In genomic region chr5:31750955-31751354, GRCm38 (mm10) we compare ENCODE assay signal across 12 mouse cellular contexts. TPM values are rescaled to one million over a fixed set of nuclear protein-coding genes. Genes with fewer than 3 reads are reported as not detected.
DNase-seq lines count a peak whose midpoint lies in the region; ATAC-seq lines count a peak whose summit lies in the region.
"Had no signal": no experiment of that assay in that cellular context is flagged by ENCODE, and none has a peak within 500 bp of the region (broad histone marks: within the 10 kb centered on the region; RNA-seq: fewer than 3 reads in every experiment).

No protein-coding gene starts in this region.

- DNase-seq in layer of hippocampus, adult 18-20 months (ENCODE audit: low spot score in 2 of 2) = peak; percentile 29 to 70
- no peak for DNase-seq in layer of hippocampus, adult 9-10 months (ENCODE audit: low spot score)
- DNase-seq in urinary bladder, postnatal 36 days (ENCODE audit: low spot score in 2 of 2) = peak; percentile 30 to 37
- no peak for DNase-seq in urinary bladder, adult 2 months (ENCODE audit: low spot score)
- peak; percentile 44 for DNase-seq in layer of hippocampus, adult 9-11 months
- DNase-seq in kidney, postnatal 10 days = no peak
- DNase-seq: kidney, postnatal 14 days; liver, postnatal 0 days; midbrain, embryonic 14.5 days; thymus, postnatal 14 days had no signal

- ATAC-seq in monocyte, adult 5-6 weeks (replicated peaks; ENCODE audit: insufficient number of reproducible peaks, low FRiP score, low TSS enrichment, poor library complexity, severe bottlenecking) = no peak
- ATAC-seq: intestine, postnatal 0 days; liver, postnatal 0 days had no signal

RNA-seq across cellular contexts. Expression of gene Babam2, which starts 53.5 kb away (rescaled TPM):
- total RNA-seq in layer of hippocampus, adult 18-20 months (2021) = 10 to 100 TPM; 45.3 to 49.2 TPM
- polyA plus RNA-seq in urinary bladder, adult 2 months (2012; rRNA removed) = 58.7 and 61.4 TPM in 2 replicates
- 35.1 to 40.8 TPM (median 35.5 TPM) in 3 replicates for total RNA-seq in monocyte, adult 5-6 weeks (2017)

RNA-seq across cellular contexts. Expression of gene Rbks, which starts 53.5 kb away (rescaled TPM):
- 1 to 10 TPM; 2.5 to 4.4 TPM for total RNA-seq in layer of hippocampus, adult 18-20 months (2021)
- 3.1 and 3.9 TPM in 2 replicates for polyA plus RNA-seq in urinary bladder, adult 2 months (2012; rRNA removed)
- total RNA-seq in monocyte, adult 5-6 weeks (2017) = 4.1 to 17.8 TPM (median 6.9 TPM) in 3 replicates

Comparison
In these comparisons a context has a peak if more than half of its experiments do, and no peak if none do; other contexts are left out.
1. DNase-seq: peak in layer of hippocampus, adult 18-20 months (2 of 2), urinary bladder, postnatal 36 days (2 of 2) and layer of hippocampus, adult 9-11 months (single experiment); none in layer of hippocampus, adult 9-10 months (single experiment), urinary bladder, adult 2 months (single experiment) and kidney, postnatal 10 days (single experiment).